Mouse (Mus musculus): ENCODE results near the gene Arhgap22.

GRCm38 (mm10) chr14:33212958-33213309, 892 bp upstream of the Arhgap22 start:
- TF ChIP-seq POLR2A (IDR thresholded peaks at IDR 0.05; ENCODE audit: insufficient read depth, low read depth, low read length) (no peak), CTCF (IDR thresholded peaks at IDR 0.05) (no peak)

All from heart, adult 2 months (tissue).